Mouse (Mus musculus) heart, postnatal 0 days (tissue): ENCODE data around the gene Kif3c. TPM values are rescaled to one million over a fixed set of nuclear protein-coding genes. Genes with fewer than 3 reads are reported as not detected.
A peak's percentile ranks its signal among the peaks of the same experiment; 100 is the strongest.
"Not testable (repeated sequence)": the region's sequence is repeated elsewhere in the genome, so short reads cannot be mapped to it uniquely, and the experiment has no call there.

Source experiments
- ATAC-seq: fragments of 200-750 bp; cut with Nextera tagmentation; 2 replicates; pipeline ENCODE4 v1.8.0; 2017; ENCODE audit warnings: low read depth, moderate number of reproducible peaks, moderate library complexity; ENCODE audit not compliant: insufficient read depth
- DNase-seq: peaks from one replicate; pipeline ENCODE4 v3.0.0-alpha.2; 2016; ENCODE audit warnings: low spot score
- H3K27ac ChIP-seq: fragments of 300-500 bp; sonication (generic); 2 replicates; pipeline ENCODE4 v1.5.1; 2014; ENCODE audit warnings: low read depth, mild to moderate bottlenecking
- H3K27me3 ChIP-seq: fragments of 300-500 bp; sonication (generic); 2 replicates; pipeline ENCODE4 v1.6.1; 2014; ENCODE audit warnings: low read length, mixed read lengths; ENCODE audit not compliant: control insufficient read depth, insufficient read depth
- H3K36me3 ChIP-seq: fragments of 300-500 bp; sonication (generic); replicated peaks from 2 replicates; pipeline ENCODE4 v1.6.1; 2014; ENCODE audit warnings: low read length, mixed read lengths; ENCODE audit not compliant: control insufficient read depth, insufficient read depth
- H3K4me1 ChIP-seq: fragments of 300-500 bp; sonication (generic); 2 replicates; pipeline ENCODE4 v1.6.1; 2014; ENCODE audit warnings: antibody characterized with exemption; ENCODE audit not compliant: control insufficient read depth, insufficient read depth
- H3K4me2 ChIP-seq: fragments of 300-500 bp; sonication (generic); 2 replicates; pipeline ENCODE4 v1.6.1; 2014; ENCODE audit warnings: low read depth, mild to moderate bottlenecking, low read length, moderate library complexity
- H3K4me3 ChIP-seq: fragments of 300-500 bp; sonication (generic); 2 replicates; pipeline ENCODE4 v1.5.1; 2014; ENCODE audit warnings: low read depth, low read length
- H3K9ac ChIP-seq: fragments of 300-500 bp; sonication (generic); replicated peaks from 2 replicates; pipeline ENCODE4 v1.6.1; 2014; ENCODE audit warnings: low read depth, low read length, mixed read lengths
- H3K9me3 ChIP-seq: fragments of 300-500 bp; sonication (generic); replicated peaks from 2 replicates; pipeline ENCODE4 v1.6.1; 2016; ENCODE audit warnings: low read length; ENCODE audit not compliant: control insufficient read depth
- CTCF ChIP-seq: IDR thresholded peaks from 2 replicates; pipeline ENCODE4 v1.5.1; 2016; ENCODE audit warnings: antibody characterized with exemption, control low read depth, low read depth
- EP300 ChIP-seq: IDR thresholded peaks from 2 replicates; pipeline ENCODE4 v1.6.1; 2016; ENCODE audit warnings: antibody characterized with exemption, low read depth
- WGBS: fragments of 180-500 bp; shearing (Covaris S2); extraction: QIAGEN DNeasy Blood & Tissue Kit; methylation state at CpG from one replicate; pipeline ENCODE4 v1.1.7; 2014; 5-methylcytosine and 5-hydroxymethylcytosine counted together
- polyA plus RNA-seq: library from polyadenylated mRNA; unstranded; fragments of >200 nt; fragmentation: Nextera tagmentation; extraction: Ambion mirVana; gene quantifications from 2 replicates; pipeline ENCODE4 v1.2.1, GENCODE M21; 2015
- total RNA-seq: library from RNA; depleted of rRNA; stranded (reverse); fragments of >200 nt; gene quantifications from 2 replicates; pipeline ENCODE4 v1.2.3, GENCODE M21; 2014; ENCODE audit warnings: low replicate concordance

The Kif3c gene
- total and polyA plus RNA-seq, 2 experiments from 2014 or later: 2.4 to 8.3 TPM

DNA sequence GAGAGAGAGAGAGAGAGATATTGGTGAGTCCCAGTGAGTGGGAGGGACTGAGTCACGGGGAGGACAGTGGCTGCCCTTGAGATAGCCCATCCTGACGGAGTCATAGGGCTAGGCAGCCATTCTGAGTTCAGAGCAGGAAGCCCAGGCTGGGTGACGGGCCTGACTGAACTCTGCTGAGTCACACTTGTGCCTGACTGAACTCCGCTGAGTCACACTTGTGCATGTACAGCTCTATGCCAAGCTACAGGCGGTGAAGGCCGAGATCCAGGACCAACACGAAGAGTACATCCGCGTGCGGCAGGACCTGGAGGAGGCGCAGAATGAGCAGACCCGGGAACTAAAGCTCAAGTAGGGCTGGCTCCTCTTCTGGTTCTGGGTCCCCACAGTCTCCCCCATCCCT, 24.5 kb downstream of the Kif3c start:
- DNase-seq: no peak
- no peak for ATAC-seq
- Histone ChIP-seq H3K4me1 (no peaks in the 10 kb centered on the region), H3K36me3 (peaks cover 4% of the 10 kb centered on the region; the same call in 1 of the 2 replicates), H3K9me3 (no peaks in the 10 kb centered on the region), H3K27ac (no peak overlapping the region), H3K27me3 (no peaks in the 10 kb centered on the region), H3K9ac (no peak overlapping the region), H3K4me2 (no peak overlapping the region), H3K4me3 (no peak overlapping the region)
- WGBS: 86% methylated on average over 12 of the region's 12 CpGs
- no peak for TF ChIP-seq EP300
- TF ChIP-seq CTCF: no peak

DNA sequence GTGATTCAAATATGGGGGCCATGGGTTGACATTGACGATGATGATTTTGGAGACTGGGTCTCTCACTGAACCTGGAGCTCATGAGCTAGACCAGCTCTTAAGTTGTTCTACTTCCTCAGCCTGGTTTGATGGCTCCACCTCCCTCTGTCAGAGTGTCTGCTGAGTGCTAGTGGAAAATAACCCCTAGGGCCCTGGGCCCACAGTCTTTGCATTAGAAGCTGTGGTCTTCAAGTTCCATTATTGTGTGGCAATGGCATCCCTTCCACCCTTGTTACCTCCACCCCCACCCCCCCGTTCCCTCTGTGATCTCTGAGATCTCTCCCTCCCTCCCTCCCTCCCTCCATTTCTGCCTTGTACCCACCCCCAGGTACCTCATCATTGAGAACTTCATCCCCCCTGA, 25.1 kb downstream of the Kif3c start:
- Histone ChIP-seq H3K27ac (no peak overlapping the region), H3K36me3 (peaks cover 4% of the 10 kb centered on the region; the same call in 1 of the 2 replicates), H3K4me1 (no peaks in the 10 kb centered on the region), H3K4me3 (no peak overlapping the region), H3K4me2 (no peak overlapping the region), H3K9ac (no peak overlapping the region), H3K27me3 (no peaks in the 10 kb centered on the region), H3K9me3 (no peaks in the 10 kb centered on the region)
- 86% methylated on average over 2 of the region's 2 CpGs for WGBS
- ATAC-seq (no peak), DNase-seq (no peak)
- TF ChIP-seq EP300: no peak
- TF ChIP-seq CTCF: no peak

DNA sequence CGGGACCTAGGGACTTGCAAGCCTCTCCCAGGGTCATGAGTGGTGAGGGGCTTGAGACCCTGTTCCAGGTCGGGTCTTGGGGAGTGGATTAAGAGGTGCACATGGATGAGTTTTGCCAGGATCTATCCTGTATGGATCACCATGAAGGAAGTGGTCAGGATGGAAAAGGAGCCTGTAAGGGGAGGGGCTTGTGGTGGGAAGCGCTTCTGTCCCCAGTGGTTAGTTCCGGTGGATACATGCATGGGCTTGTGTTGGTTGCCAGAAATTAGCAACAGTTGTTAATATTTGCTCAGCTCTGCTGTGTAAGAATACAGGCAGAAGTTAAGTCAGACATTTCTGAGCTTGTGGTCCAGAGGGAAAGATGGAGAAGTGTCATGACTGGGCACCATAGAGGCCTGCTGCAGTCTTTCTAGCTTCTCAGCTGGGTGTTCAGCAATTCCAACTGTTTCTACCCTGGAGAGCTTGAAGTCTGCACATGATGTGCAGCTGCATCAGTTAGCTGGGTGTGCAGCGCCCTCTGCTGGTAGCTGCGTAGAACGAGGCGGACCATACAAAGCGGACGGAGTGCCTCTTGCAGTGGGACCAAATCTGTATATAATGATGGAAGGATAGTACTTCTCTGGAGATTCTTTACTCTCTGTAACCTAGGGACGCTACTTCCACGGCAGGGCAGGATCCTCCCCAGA, 25.8 kb downstream of the Kif3c start:
- Histone ChIP-seq H3K27me3 (no peaks in the 10 kb centered on the region), H3K27ac (no peak overlapping the region), H3K9me3 (no peaks in the 10 kb centered on the region), H3K4me1 (no peaks in the 10 kb centered on the region), H3K36me3 (peaks cover 4% of the 10 kb centered on the region; the same call in 1 of the 2 replicates), H3K4me3 (no peak overlapping the region), H3K9ac (no peak overlapping the region), H3K4me2 (no peak overlapping the region)
- peak; percentile 67 for DNase-seq
- 27% methylated on average over 12 of the region's 12 CpGs for WGBS
- no peak for TF ChIP-seq EP300
- peak; percentile 95 for TF ChIP-seq CTCF
- ATAC-seq: peak; percentile 61

DNA sequence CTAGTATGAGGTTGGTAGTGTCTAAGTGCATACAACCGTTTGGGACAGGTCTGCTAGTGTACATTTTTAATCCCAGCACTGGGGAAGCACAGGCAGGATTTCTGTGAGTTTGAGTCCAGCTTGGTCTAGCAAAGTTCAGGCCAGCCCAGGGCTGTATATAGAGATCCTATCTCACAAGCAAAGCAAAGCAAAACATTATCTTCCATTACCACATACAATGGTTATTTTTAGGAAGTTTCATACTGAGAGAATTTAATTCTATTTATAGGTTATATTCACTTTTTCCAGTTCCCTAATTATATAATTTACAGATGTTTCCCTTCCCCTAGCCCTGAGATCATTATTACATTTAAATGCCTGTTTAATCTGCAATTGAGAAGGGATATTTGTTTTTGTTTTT, 26.3 kb downstream of the Kif3c start:
- 67% methylated on average over 1 of the region's 1 CpGs for WGBS
- ATAC-seq: no peak
- TF ChIP-seq CTCF: no peak
- no peak for TF ChIP-seq EP300
- no peak for DNase-seq
- H3K4me2 ChIP-seq: no peak overlapping the region
- no peaks in the 10 kb centered on the region for H3K9me3 ChIP-seq
- no peaks in the 10 kb centered on the region for H3K27me3 ChIP-seq
- no peaks in the 10 kb centered on the region for H3K4me1 ChIP-seq
- no peak overlapping the region for H3K9ac ChIP-seq
- H3K27ac ChIP-seq: no peak overlapping the region
- no peak overlapping the region for H3K4me3 ChIP-seq
- peaks cover 4% of the 10 kb centered on the region; the same call in 1 of the 2 replicates for H3K36me3 ChIP-seq

DNA sequence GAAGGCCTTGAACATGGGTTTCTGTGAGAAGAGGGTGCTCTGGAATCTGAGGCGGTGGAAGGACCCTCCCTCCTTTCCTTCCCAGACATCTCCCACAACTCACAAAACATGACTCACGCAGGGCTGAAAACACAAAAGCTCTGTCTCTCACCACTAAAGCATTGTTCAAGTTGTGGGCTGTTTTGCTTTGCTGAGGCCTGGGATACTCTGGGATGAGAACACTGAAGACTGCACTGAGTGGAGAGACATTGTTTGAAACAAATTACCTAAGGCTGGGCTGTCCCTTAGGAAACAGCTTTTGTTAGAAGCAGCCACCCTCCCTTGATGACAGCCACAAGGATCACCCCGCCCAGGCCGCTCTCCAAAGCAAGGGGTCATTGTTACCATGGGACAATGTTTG, 28.2 kb downstream of the Kif3c start:
- Histone ChIP-seq H3K9ac (no peak overlapping the region), H3K9me3 (no peaks in the 10 kb centered on the region), H3K36me3 (peaks cover 4% of the 10 kb centered on the region; the same call in 1 of the 2 replicates), H3K4me2 (no peak overlapping the region), H3K4me1 (no peaks in the 10 kb centered on the region), H3K27ac (peak overlapping the region; percentile 35; the same call in 1 of the 2 replicates), H3K4me3 (no peak overlapping the region), H3K27me3 (no peaks in the 10 kb centered on the region)
- DNase-seq (no peak), ATAC-seq (peak; percentile 31; the same call in 1 of the 2 replicates)
- 58% methylated on average over 4 of the region's 4 CpGs for WGBS
- no peak for TF ChIP-seq EP300
- no peak for TF ChIP-seq CTCF

DNA sequence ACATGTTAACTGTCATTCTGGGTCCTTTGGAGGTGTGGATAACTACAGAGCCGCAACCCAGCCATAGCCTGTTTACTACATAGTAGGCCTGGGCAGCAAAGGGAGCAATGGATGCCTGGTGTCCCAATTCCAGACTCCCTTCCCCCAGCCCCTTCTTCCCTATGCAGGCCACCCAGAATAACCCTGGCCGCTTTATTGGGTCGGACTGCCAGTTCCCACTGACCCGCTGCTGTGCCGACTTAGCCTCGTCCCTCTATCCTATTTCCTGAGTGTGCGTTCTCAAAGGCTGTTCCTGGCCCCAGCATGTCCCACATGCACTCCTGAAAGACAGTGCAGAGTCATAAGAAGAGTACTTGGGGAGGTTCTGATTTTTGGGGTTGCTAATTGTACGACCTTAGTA, 32.0 kb downstream of the Kif3c start:
- 86% methylated on average over 8 of the region's 8 CpGs for WGBS
- ATAC-seq: no peak
- H3K27me3 ChIP-seq: no peaks in the 10 kb centered on the region

DNA sequence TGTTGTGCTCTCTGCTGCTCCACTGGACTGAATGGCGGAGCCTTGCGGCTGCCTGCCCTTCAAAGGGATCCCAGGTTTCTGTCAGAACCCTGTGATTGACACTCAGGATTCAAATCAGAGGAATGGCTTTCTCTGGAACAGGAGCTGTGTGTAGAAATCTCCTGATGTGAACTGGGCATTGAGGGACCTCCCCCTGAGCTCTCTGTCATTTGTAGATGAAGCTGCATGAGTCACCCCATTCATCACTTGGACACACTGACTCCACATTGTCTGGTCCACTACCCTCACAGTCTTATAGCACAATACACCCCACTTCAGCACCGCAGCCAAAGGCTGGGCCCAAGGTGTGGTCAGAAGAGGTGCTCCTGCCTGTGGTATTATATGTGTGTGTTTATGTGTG, 40.7 kb downstream of the Kif3c start:
- peaks cover 26% of the 10 kb centered on the region for H3K36me3 ChIP-seq
- not testable (repeated sequence) for H3K9me3 ChIP-seq, H3K4me1 ChIP-seq, H3K27ac ChIP-seq, DNase-seq, H3K4me3 ChIP-seq, H3K27me3 ChIP-seq, H3K4me2 ChIP-seq, ATAC-seq, H3K9ac ChIP-seq
- 87% methylated on average over 3 of the region's 3 CpGs for WGBS

More for the DNA sequence above, 32.0 kb downstream of the Kif3c start:
- H3K9ac ChIP-seq: no peak overlapping the region
- no peak overlapping the region for H3K27ac ChIP-seq
- no peak overlapping the region for H3K4me2 ChIP-seq
- H3K9me3 ChIP-seq: no peaks in the 10 kb centered on the region
- no peak overlapping the region for H3K4me3 ChIP-seq
- no peak for TF ChIP-seq EP300
- TF ChIP-seq CTCF: no peak
- DNase-seq: no peak
- no peaks in the 10 kb centered on the region for H3K4me1 ChIP-seq
- H3K36me3 ChIP-seq: peaks cover under 1% of the 10 kb centered on the region; the same call in 1 of the 2 replicates
